Comparison of ENCODE assay signal across 21 mouse cellular contexts in genomic region chr17:67363377-67364070, GRCm38 (mm10). TPM values are rescaled to one million over a fixed set of nuclear protein-coding genes. Genes with fewer than 3 reads are reported as not detected.
DNase-seq lines count a peak whose midpoint lies in the region; ATAC-seq and TF ChIP-seq lines count a peak whose summit lies in the region.
"Had no signal": no experiment of that assay in that cellular context is flagged by ENCODE, and none has a peak within 500 bp of the region (broad histone marks: within the 10 kb centered on the region; RNA-seq: fewer than 3 reads in every experiment).

No protein-coding gene starts in this region.

- no peaks in the 10 kb centered on the region for H3K4me1 ChIP-seq in lung, embryonic 14.5 days (ENCODE audit: insufficient read depth)
- peaks cover 11% of the 10 kb centered on the region for H3K4me1 ChIP-seq in lung, embryonic 16.5 days (replicated peaks; ENCODE audit: control insufficient read depth, insufficient read depth, low read length)
- H3K4me1 ChIP-seq in lung, adult 2 months (ENCODE audit: control insufficient read depth, insufficient read depth, low read length): no peaks in the 10 kb centered on the region
- H3K4me1 ChIP-seq in ES-E14 (ENCODE audit: control insufficient read depth in 2 of 2, insufficient read depth in 2 of 2, low read length in 2 of 2, poor library complexity in 1 of 2): no peaks in the 10 kb centered on the region
- H3K4me1 ChIP-seq: embryonic facial prominence, embryonic 12.5 days; forebrain, embryonic 15.5 days had no signal

- no peaks in the 10 kb centered on the region for H3K9me3 ChIP-seq in lung, embryonic 14.5 days (ENCODE audit: low read depth, low read length)
- no peaks in the 10 kb centered on the region for H3K9me3 ChIP-seq in lung, embryonic 16.5 days (ENCODE audit: control insufficient read depth, low read length)
- H3K9me3 ChIP-seq in ES-E14 (ENCODE audit: control insufficient read depth, insufficient read depth, low read depth, low read length): no peaks in the 10 kb centered on the region
- H3K9me3 ChIP-seq: embryonic facial prominence, embryonic 10.5 days; embryonic facial prominence, embryonic 12.5 days; forebrain, embryonic 13.5 days; forebrain, embryonic 15.5 days had no signal

- no peak overlapping the region for H3K4me3 ChIP-seq in lung, embryonic 14.5 days (ENCODE audit: low read depth, low read length)
- no peak overlapping the region for H3K4me3 ChIP-seq in lung, embryonic 16.5 days (ENCODE audit: low read length)
- H3K4me3 ChIP-seq in lung, adult 2 months (replicated peaks; ENCODE audit: extremely low read depth, low read depth, low read length): no peak overlapping the region
- H3K4me3 ChIP-seq in ES-E14 (ENCODE audit: insufficient read depth in 1 of 2, low read depth in 1 of 2, low read length in 2 of 2, poor library complexity in 1 of 2, severe bottlenecking in 1 of 2): no peak overlapping the region
- H3K4me3 ChIP-seq: embryonic facial prominence, embryonic 10.5 days; embryonic facial prominence, embryonic 12.5 days; forebrain, embryonic 13.5 days; forebrain, embryonic 15.5 days had no signal

- 66% methylated on average over 11 of the region's 11 CpGs for WGBS in lung, embryonic 14.5 days
- WGBS in lung, embryonic 16.5 days: 59% methylated on average over 11 of the region's 11 CpGs
- 71% methylated on average over 11 of the region's 11 CpGs for WGBS in lung, adult 2 months

- in situ Hi-C loops in ES-E14 (cut with MboI; ENCODE audit: low sequenced_read_pairs in 2 of 2, unreplicated experiment in 2 of 2): no loop called here

- no peak for TF ChIP-seq POLR2A in lung, adult 2 months (IDR thresholded peaks at IDR 0.05; ENCODE audit: borderline replicate concordance, extremely low read depth, low read depth, low read length)

- H3K4me2 ChIP-seq in lung, embryonic 14.5 days: no peak overlapping the region
- no peak overlapping the region for H3K4me2 ChIP-seq in lung, embryonic 16.5 days (ENCODE audit: low read depth, low read length)
- H3K4me2 ChIP-seq: embryonic facial prominence, embryonic 12.5 days; forebrain, embryonic 13.5 days; forebrain, embryonic 15.5 days had no signal

- no peak for TF ChIP-seq CTCF in lung, embryonic 14.5 days (IDR thresholded peaks at IDR 0.05; ENCODE audit: low read depth)
- TF ChIP-seq CTCF in lung, adult 2 months (IDR thresholded peaks at IDR 0.05; ENCODE audit: insufficient read depth, low read length): no peak

- H3K36me3 ChIP-seq in lung, embryonic 14.5 days (ENCODE audit: insufficient read depth): no peaks in the 10 kb centered on the region
- no peaks in the 10 kb centered on the region for H3K36me3 ChIP-seq in lung, embryonic 16.5 days (ENCODE audit: control insufficient read depth, insufficient read depth, low read length)
- H3K36me3 ChIP-seq in ES-E14 (ENCODE audit: control insufficient read depth, insufficient read depth, low read length, poor library complexity, severe bottlenecking): no peaks in the 10 kb centered on the region
- H3K36me3 ChIP-seq: embryonic facial prominence, embryonic 10.5 days; embryonic facial prominence, embryonic 12.5 days; forebrain, embryonic 15.5 days; G1E had no signal

- DNase-seq in lung, embryonic 14.5 days: no peak
- no peak for DNase-seq in lung, adult 18-20 months
- no peak for DNase-seq in lung, adult 2 months
- no peak for DNase-seq in ES-E14 (ENCODE audit: low read depth, low spot score)
- DNase-seq in urinary bladder, postnatal 36 days (ENCODE audit: low spot score in 2 of 2): no peak
- DNase-seq: adrenal gland, adult 8-10 months; adrenal gland, postnatal 14 days; adrenal gland, postnatal 36 days; cerebellum, adult 11-12 months; cerebellum, adult 2 months; cerebellum, adult 9-10 months; cerebellum, postnatal 10 days; cerebellum, postnatal 25 days had no signal

- no peak overlapping the region for H3K9ac ChIP-seq in lung, embryonic 14.5 days
- H3K9ac ChIP-seq in lung, embryonic 16.5 days (ENCODE audit: low read length): no peak overlapping the region
- no peak overlapping the region for H3K9ac ChIP-seq in ES-E14 (ENCODE audit: insufficient read depth, low read depth, low read length, poor library complexity, severe bottlenecking)
- H3K9ac ChIP-seq: embryonic facial prominence, embryonic 12.5 days; forebrain, embryonic 13.5 days; forebrain, embryonic 15.5 days had no signal

- H3K27me3 ChIP-seq in lung, embryonic 14.5 days (ENCODE audit: insufficient read depth, low read length): no peaks in the 10 kb centered on the region
- H3K27me3 ChIP-seq in lung, embryonic 16.5 days (ENCODE audit: control insufficient read depth, insufficient read depth, low read depth, low read length): no peaks in the 10 kb centered on the region
- H3K27me3 ChIP-seq: embryonic facial prominence, embryonic 12.5 days; forebrain, embryonic 15.5 days had no signal

- peak overlapping the region; percentile 61 for H3K27ac ChIP-seq in lung, embryonic 14.5 days (ENCODE audit: low read depth)
- H3K27ac ChIP-seq in lung, embryonic 16.5 days (ENCODE audit: low read length): peak overlapping the region; percentile 64
- H3K27ac ChIP-seq in ES-E14 (ENCODE audit: insufficient read depth, low read depth, low read length, poor library complexity, severe bottlenecking): no peak overlapping the region
- H3K27ac ChIP-seq: embryonic facial prominence, embryonic 10.5 days; embryonic facial prominence, embryonic 12.5 days; forebrain, embryonic 13.5 days; forebrain, embryonic 15.5 days had no signal

- ATAC-seq in lung, embryonic 14.5 days (ENCODE audit: insufficient read depth): no peak
- ATAC-seq in lung, embryonic 16.5 days (ENCODE audit: low read depth): 0 out of 2 replicates have a peak, but pooled peaks have one; percentile 7
- ATAC-seq: activated CD4-positive, CD25-positive, alpha-beta regulatory T cell, adult 4 months; forebrain, embryonic 13.5 days; forebrain, embryonic 15.5 days; Patski had no signal

TF ChIP-seq in ES-E14, 5 proteins besides CTCF, POLR2A, EP300 and RAD21:
- TF ChIP-seq ZNF384 (IDR thresholded peaks at IDR 0.05; ENCODE audit: low read depth, low read length): peak; percentile 70
- TF ChIP-seq HCFC1 (IDR thresholded peaks at IDR 0.05; ENCODE audit: borderline replicate concordance, insufficient read depth, low read length): no peak

RNA-seq across cellular contexts. Expression of gene Ptprm, which starts 9.3 kb away (rescaled TPM):
- 42.6 and 45.4 TPM in 2 replicates for polyA plus RNA-seq in lung, embryonic 14.5 days (2014; fragmentation: Nextera tagmentation; extraction: Ambion mirVana)
- polyA plus RNA-seq in lung, embryonic 16.5 days (2015; fragmentation: Nextera tagmentation; extraction: Ambion mirVana): 45.7 and 47.0 TPM in 2 replicates
- 58.8 and 69.9 TPM in 2 replicates for polyA plus RNA-seq in lung, adult 2 months (2012; rRNA removed)
- total RNA-seq in ES-E14 (2012; rRNA removed): 1.4 and 2.9 TPM in 2 replicates
- polyA plus RNA-seq: activated CD4-positive, CD25-positive, alpha-beta regulatory T cell, adult 4 months; G1E had no signal
